Mouse (Mus musculus) gastrocnemius, postnatal 14 days (tissue): Measurements from ENCODE around the gene Hdc. TPM values are rescaled to one million over a fixed set of nuclear protein-coding genes. Genes with fewer than 3 reads are reported as not detected.

Experiments used
- DNase-seq: peaks from one replicate; pipeline ENCODE4 v3.0.0; 2021; ENCODE audit warnings: mixed read lengths
- intact Hi-C: fragments of 180-260 bp; cut with DNase I; formaldehyde crosslinking; loops from one replicate; pipeline ENCODE4 v1.15.1; 2025; ENCODE audit warnings: low total_unique reads
- total RNA-seq, 2 experiments: library from RNA; stranded (reverse); gene quantifications; 2 replicates each; pipeline ENCODE4 v1.2.3; 2021

The Hdc gene
- total RNA-seq, 2 experiments from 2014 or later: 0.37 to 1.5 TPM

DNA sequence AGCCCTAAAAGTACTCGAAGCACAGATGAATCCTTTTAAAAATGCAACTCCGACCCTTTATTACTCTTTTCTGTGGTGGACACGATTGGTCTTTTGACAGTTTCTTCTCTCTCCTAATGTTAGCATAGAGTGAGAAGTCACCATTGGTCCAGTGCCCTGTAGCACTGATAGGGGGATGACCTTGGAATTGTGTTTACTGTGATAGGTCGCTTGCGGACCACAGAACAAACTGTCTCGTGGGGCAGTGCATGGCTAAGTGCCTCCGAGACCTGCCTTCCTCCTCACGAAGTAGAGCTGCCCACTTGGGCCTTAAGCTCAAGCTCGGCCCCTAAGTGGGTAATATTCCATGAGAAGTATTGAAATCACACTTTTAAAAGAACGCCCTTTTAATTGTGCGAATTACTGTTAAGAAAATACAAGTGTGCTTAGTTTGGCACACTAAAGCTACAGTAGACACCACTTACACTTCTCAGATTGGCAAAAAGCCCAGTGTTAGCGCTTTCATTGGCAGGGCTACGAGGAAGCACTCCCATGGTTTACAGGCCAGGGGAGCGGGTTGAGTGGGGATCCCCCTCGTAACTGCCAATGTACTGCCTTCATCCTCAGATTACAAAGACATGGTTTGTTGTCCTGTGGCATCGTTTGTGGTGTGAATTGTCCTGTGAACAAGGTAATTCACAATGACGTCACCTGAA lies 55.5 kb downstream of the Hdc start:
- intact Hi-C loops: no loop called here
- no peak for DNase-seq

GRCm38 (mm10) chr2:126560094-126560493 lies 59.0 kb downstream of the Hdc start:
- intact Hi-C loops: no loop called here
- DNase-seq: no peak

DNA sequence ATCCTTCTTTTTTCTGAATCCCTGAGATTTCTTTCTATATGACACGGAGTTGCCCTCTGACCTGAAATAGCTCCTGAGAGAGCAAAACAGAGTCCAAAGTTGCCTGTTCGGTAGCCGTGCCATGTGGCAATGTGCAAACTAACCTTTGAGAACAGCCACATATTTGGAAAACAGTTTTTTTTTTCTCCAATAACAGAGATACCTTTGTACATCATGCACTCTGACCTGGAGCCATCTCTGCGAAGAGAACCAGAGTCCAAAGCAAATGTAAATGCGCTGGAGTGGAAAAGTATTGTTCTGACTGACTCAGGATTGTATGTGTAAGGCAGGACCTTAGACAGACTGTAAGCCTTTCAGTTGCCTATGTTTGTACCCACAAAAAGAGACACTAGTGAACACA lies 63.6 kb downstream of the Hdc start:
- DNase-seq: no peak
- intact Hi-C loops: no loop called here

- intact Hi-C loops: no loop called here
- DNase-seq: no peak
Observed at GRCm38 (mm10) chr2:126553291-126553639, 65.8 kb downstream of the Hdc start.

DNA sequence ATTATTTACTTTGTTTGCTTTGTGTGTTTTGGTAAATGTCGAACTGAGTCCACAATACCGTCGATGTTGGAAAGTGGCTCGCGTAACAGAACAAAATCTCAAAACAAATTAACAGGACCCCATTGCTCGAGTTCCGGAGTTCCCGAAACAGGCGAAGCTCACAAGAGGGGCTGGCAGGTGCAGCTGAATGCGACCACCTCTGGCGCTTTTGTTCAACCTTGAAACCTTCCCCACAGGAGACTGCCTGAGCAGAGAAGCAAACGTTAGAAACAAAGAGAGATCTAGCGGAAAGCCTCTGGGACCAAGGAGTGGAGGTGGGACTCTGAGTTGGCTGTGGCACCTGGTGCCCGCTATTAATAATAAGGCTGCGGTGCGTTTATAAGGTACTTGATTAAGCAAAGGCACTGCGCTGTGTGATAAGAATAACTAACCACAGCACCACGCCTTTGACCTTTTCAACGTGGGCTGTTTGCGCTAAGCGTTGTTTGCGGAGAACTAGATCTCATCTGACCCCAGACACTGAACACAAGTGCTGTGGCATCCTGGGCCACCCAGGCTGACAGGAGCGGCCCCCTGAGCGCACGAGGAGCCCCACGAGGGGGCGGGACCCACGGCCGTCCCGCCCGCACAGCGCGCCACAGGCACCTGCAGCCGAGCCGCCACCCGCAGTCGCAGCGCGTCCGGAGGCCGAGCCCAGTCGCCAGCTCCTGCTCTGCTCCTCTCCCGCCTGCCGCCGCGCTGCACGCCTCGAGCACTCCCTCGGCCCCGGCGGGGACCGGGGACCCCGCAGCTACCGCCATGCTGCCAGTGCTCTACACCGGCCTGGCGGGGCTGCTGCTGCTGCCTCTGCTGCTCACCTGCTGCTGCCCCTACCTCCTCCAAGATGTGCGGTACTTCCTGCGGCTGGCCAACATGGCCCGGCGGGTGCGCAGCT lies 66.5 kb downstream of the Hdc start, which contains the start of gene Slc27a2:
Gene Slc27a2 (plus strand): TSS at position 51 of the 934 bp plus-strand sequence.
- intact Hi-C loops: no loop called here
- DNase-seq: peak; percentile 13

GRCm38 (mm10) chr2:126551896-126552295 lies 67.2 kb downstream of the Hdc start:
- no peak for DNase-seq
- intact Hi-C loops: no loop called here

GRCm38 (mm10) chr2:126551244-126551890 lies 67.7 kb downstream of the Hdc start:
- intact Hi-C loops: no loop called here
- no peak for DNase-seq

DNA sequence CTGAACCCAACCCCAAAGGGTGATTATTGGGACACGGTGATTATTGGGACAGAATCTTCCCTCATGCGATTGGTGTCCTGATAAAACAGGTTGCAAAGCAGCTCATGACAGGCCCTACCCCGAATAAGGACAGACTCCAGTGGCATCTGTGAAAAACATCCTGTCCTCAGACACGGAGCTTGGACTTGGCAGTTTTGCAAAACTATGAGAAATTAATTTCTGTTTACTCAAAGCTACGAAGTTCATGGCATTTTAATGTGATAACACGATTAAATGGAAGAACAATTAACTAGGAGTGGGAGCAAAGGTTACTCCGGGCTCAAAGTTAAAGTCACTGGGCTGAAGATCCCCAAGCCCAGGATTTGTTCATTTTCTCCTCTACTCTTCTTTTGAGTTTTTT lies 69.4 kb downstream of the Hdc start:
- intact Hi-C loops: no loop called here
- no peak for DNase-seq

DNA sequence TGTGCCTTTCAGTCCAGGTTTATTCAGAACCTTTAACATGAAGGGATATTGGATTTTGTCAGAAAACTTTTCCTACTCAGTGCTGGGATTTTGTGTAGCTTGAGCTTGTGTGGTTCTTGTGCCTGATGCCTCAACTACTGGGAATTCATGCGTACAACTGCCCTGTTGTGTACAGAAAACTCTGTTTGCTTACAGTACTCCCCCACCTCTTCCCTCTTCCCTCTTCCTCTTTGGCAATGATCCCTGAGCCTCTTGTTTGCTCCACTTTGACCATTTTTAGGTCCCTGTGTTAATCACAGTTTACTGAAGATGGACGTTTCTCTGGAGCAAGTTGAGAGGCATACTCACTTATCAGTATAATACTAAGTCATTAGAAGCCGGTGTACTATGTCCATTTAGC lies 72.7 kb downstream of the Hdc start:
- intact Hi-C loops: no loop called here
- DNase-seq: no peak

DNA sequence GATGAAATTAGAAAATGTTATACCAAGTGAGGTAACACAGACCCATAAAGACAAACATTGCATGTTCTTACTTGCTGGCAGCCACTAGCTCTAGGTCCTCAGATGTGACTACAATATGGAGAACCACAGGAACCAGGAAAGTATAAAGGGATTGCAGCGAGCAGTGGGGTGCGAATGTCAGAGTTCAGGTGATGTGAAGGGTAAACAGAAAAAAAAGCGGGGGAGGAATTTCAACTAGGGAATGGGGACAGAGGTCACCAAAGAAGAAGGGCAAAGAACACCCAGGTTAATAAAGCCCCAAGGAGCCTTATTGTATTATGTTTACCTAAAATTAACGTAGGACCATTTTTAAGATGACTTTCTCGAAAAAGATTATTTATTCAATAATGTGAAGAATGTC lies 73.8 kb downstream of the Hdc start:
- intact Hi-C loops: no loop called here
- DNase-seq: no peak

Other genes with a start within 250 kb of the Hdc start
- under 1 TPM; 0.27 to 0.31 TPM for gene Atp8b4, start 118.6 kb downstream of the Hdc start, total RNA-seq
- under 1 TPM in 1 of 2 experiments, not detected in 1; 0.21 TPM for gene Slc27a2, start 66.9 kb downstream of the Hdc start, total RNA-seq
- 1 to 10 TPM; 7.4 to 8.8 TPM for gene Gabpb1, start 57.0 kb upstream of the Hdc start, total RNA-seq
- 10 to 100 TPM; 16.2 to 18.0 TPM for gene Usp8, start 88.0 kb upstream of the Hdc start, total RNA-seq
- under 1 TPM; 0.24 to 0.27 TPM for gene Usp50, start 164.2 kb upstream of the Hdc start, total RNA-seq